Mouse (Mus musculus) heart, embryonic 16.5 days (tissue): ENCODE data around the gene Magi1. TPM values are rescaled to one million over a fixed set of nuclear protein-coding genes. Genes with fewer than 3 reads are reported as not detected.
A peak's percentile ranks its signal among the peaks of the same experiment; 100 is the strongest.
"Not testable (repeated sequence)": the region's sequence is repeated elsewhere in the genome, so short reads cannot be mapped to it uniquely, and the experiment has no call there.

ENCODE experiments used
- ATAC-seq: fragments of 200-750 bp; cut with Nextera tagmentation; replicated peaks from 2 replicates; pipeline ENCODE4 v1.8.0; 2017; ENCODE audit warnings: moderate number of reproducible peaks; ENCODE audit not compliant: insufficient read depth, low FRiP score; ENCODE audit errors: extremely low read depth
- H3K27ac ChIP-seq: fragments of 300-500 bp; sonication (generic); 2 replicates; pipeline ENCODE4 v1.5.1; 2014; ENCODE audit warnings: mild to moderate bottlenecking, low read length, control low read depth, moderate library complexity
- H3K27me3 ChIP-seq: fragments of 300-500 bp; sonication (generic); 2 replicates; pipeline ENCODE4 v1.6.1; 2014; ENCODE audit warnings: low read length, mixed read lengths; ENCODE audit not compliant: control insufficient read depth, insufficient read depth
- H3K36me3 ChIP-seq: fragments of 300-500 bp; sonication (generic); 2 replicates; pipeline ENCODE4 v1.6.1; 2014; ENCODE audit not compliant: control insufficient read depth, insufficient read depth
- H3K4me1 ChIP-seq: fragments of 300-500 bp; sonication (generic); 2 replicates; pipeline ENCODE4 v1.6.1; 2014; ENCODE audit warnings: low read length, mixed read lengths; ENCODE audit not compliant: control insufficient read depth, insufficient read depth
- H3K4me2 ChIP-seq: fragments of 300-500 bp; sonication (generic); 2 replicates; pipeline ENCODE4 v1.6.1; 2014; ENCODE audit warnings: low read depth, mild to moderate bottlenecking, control low read depth, low read length
- H3K4me3 ChIP-seq: fragments of 300-500 bp; sonication (generic); 2 replicates; pipeline ENCODE4 v1.5.1; 2014; ENCODE audit warnings: mild to moderate bottlenecking, control low read depth, low read length
- H3K9ac ChIP-seq: fragments of 300-500 bp; sonication (generic); 2 replicates; pipeline ENCODE4 v1.6.1; 2014; ENCODE audit warnings: low read length, control low read depth
- H3K9me3 ChIP-seq: fragments of 300-500 bp; sonication (generic); replicated peaks from 2 replicates; pipeline ENCODE4 v1.6.1; 2016; ENCODE audit warnings: low read length; ENCODE audit not compliant: control insufficient read depth
- WGBS: fragments of 180-500 bp; shearing (Covaris S2); extraction: QIAGEN DNeasy Blood & Tissue Kit; methylation state at CpG from one replicate; pipeline ENCODE4 v1.1.7; 2014; 5-methylcytosine and 5-hydroxymethylcytosine counted together
- polyA plus RNA-seq: library from polyadenylated mRNA; unstranded; fragments of >200 nt; fragmentation: Nextera tagmentation; extraction: Ambion mirVana; gene quantifications from 2 replicates; pipeline ENCODE4 v1.2.1, GENCODE M21; 2015

Gene Magi1
- polyA plus RNA-seq, 1 experiment from 2014 or later: 6.3 TPM

GRCm38 (mm10) chr6:94011521-94011920 is 272.2 kb downstream of the Magi1 start:
- no peak for ATAC-seq
- Histone ChIP-seq H3K4me1 (no peaks in the 10 kb centered on the region), H3K4me3 (no peak overlapping the region), H3K36me3 (no peaks in the 10 kb centered on the region), H3K4me2 (no peak overlapping the region), H3K9ac (no peak overlapping the region), H3K27me3 (no peaks in the 10 kb centered on the region), H3K9me3 (no peaks in the 10 kb centered on the region), H3K27ac (no peak overlapping the region)
- WGBS: 78% methylated on average over 6 of the region's 6 CpGs

GRCm38 (mm10) chr6:94008577-94008976 is 275.1 kb downstream of the Magi1 start:
- 75% methylated on average over 4 of the region's 4 CpGs for WGBS

GRCm38 (mm10) chr6:94003586-94003985 is 280.1 kb downstream of the Magi1 start:
- not testable (repeated sequence) for H3K4me3 ChIP-seq, H3K27ac ChIP-seq, H3K27me3 ChIP-seq, ATAC-seq, H3K36me3 ChIP-seq, H3K9ac ChIP-seq, H3K9me3 ChIP-seq, H3K4me1 ChIP-seq, H3K4me2 ChIP-seq
- 73% methylated on average over 2 of the region's 2 CpGs for WGBS

More at GRCm38 (mm10) chr6:94008577-94008976, 275.1 kb downstream of the Magi1 start:
- Histone ChIP-seq H3K27me3 (no peaks in the 10 kb centered on the region), H3K4me3 (no peak overlapping the region), H3K9me3 (no peaks in the 10 kb centered on the region), H3K27ac (no peak overlapping the region), H3K4me2 (no peak overlapping the region), H3K9ac (no peak overlapping the region), H3K4me1 (no peaks in the 10 kb centered on the region), H3K36me3 (no peaks in the 10 kb centered on the region)
- ATAC-seq: no peak

GRCm38 (mm10) chr6:93996841-93997485 is 286.8 kb downstream of the Magi1 start:
- no peak overlapping the region for H3K27ac ChIP-seq
- no peak overlapping the region for H3K9ac ChIP-seq
- no peaks in the 10 kb centered on the region for H3K36me3 ChIP-seq
- no peaks in the 10 kb centered on the region for H3K9me3 ChIP-seq
- no peak overlapping the region for H3K4me3 ChIP-seq
- no peaks in the 10 kb centered on the region for H3K4me1 ChIP-seq
- H3K4me2 ChIP-seq: no peak overlapping the region
- no peaks in the 10 kb centered on the region for H3K27me3 ChIP-seq
- WGBS: 81% methylated on average over 8 of the region's 8 CpGs
- no peak for ATAC-seq

GRCm38 (mm10) chr6:93987561-93987960 is 296.2 kb downstream of the Magi1 start:
- no peak overlapping the region for H3K9ac ChIP-seq
- WGBS: 45% methylated on average over 3 of the region's 3 CpGs

GRCm38 (mm10) chr6:93985111-93985510 is 298.6 kb downstream of the Magi1 start:
- H3K27ac ChIP-seq: no peak overlapping the region
- H3K9me3 ChIP-seq: no peaks in the 10 kb centered on the region
- H3K27me3 ChIP-seq: no peaks in the 10 kb centered on the region
- peaks cover 7% of the 10 kb centered on the region for H3K4me1 ChIP-seq
- 64% methylated on average over 9 of the region's 9 CpGs for WGBS
- H3K4me2 ChIP-seq: no peak overlapping the region
- no peak for ATAC-seq
- H3K9ac ChIP-seq: no peak overlapping the region
- H3K36me3 ChIP-seq: no peaks in the 10 kb centered on the region
- no peak overlapping the region for H3K4me3 ChIP-seq

More at GRCm38 (mm10) chr6:93987561-93987960, 296.2 kb downstream of the Magi1 start:
- H3K36me3 ChIP-seq: no peaks in the 10 kb centered on the region
- H3K4me1 ChIP-seq: peaks cover 3% of the 10 kb centered on the region; the same call in 1 of the 2 replicates
- no peaks in the 10 kb centered on the region for H3K27me3 ChIP-seq
- ATAC-seq: no peak
- H3K4me2 ChIP-seq: no peak overlapping the region
- no peak overlapping the region for H3K4me3 ChIP-seq
- H3K27ac ChIP-seq: no peak overlapping the region
- no peaks in the 10 kb centered on the region for H3K9me3 ChIP-seq

GRCm38 (mm10) chr6:93983551-93983950 is 300.2 kb downstream of the Magi1 start:
- H3K4me1 ChIP-seq: peaks cover 7% of the 10 kb centered on the region
- H3K4me3 ChIP-seq: no peak overlapping the region
- H3K36me3 ChIP-seq: no peaks in the 10 kb centered on the region
- no peaks in the 10 kb centered on the region for H3K27me3 ChIP-seq
- no peak overlapping the region for H3K4me2 ChIP-seq
- H3K9ac ChIP-seq: no peak overlapping the region
- H3K9me3 ChIP-seq: no peaks in the 10 kb centered on the region
- WGBS: 49% methylated on average over 3 of the region's 3 CpGs
- H3K27ac ChIP-seq: no peak overlapping the region
- ATAC-seq: peak; percentile 63; the same call in 1 of the 2 replicates

GRCm38 (mm10) chr6:93981211-93981610 is 302.5 kb downstream of the Magi1 start:
- Histone ChIP-seq H3K4me1 (peaks cover 7% of the 10 kb centered on the region), H3K27ac (no peak overlapping the region), H3K36me3 (no peaks in the 10 kb centered on the region), H3K9me3 (0 out of 2 replicates have a peak, but pooled peaks cover 2% of the 10 kb centered on the region), H3K9ac (no peak overlapping the region), H3K27me3 (no peaks in the 10 kb centered on the region), H3K4me2 (no peak overlapping the region), H3K4me3 (no peak overlapping the region)
- no peak for ATAC-seq
- 52% methylated on average over 8 of the region's 8 CpGs for WGBS

GRCm38 (mm10) chr6:93979241-93979640 is 304.5 kb downstream of the Magi1 start:
- ATAC-seq: no peak
- no peaks in the 10 kb centered on the region for H3K36me3 ChIP-seq
- H3K9ac ChIP-seq: no peak overlapping the region
- no peak overlapping the region for H3K27ac ChIP-seq
- no peak overlapping the region for H3K4me2 ChIP-seq
- H3K4me3 ChIP-seq: no peak overlapping the region
- no peaks in the 10 kb centered on the region for H3K27me3 ChIP-seq
- 77% methylated on average over 3 of the region's 3 CpGs for WGBS
- H3K4me1 ChIP-seq: peaks cover 7% of the 10 kb centered on the region
- 0 out of 2 replicates have a peak, but pooled peaks cover 2% of the 10 kb centered on the region for H3K9me3 ChIP-seq
